Mouse (Mus musculus): ENCODE results near the gene Btbd19.

DNA sequence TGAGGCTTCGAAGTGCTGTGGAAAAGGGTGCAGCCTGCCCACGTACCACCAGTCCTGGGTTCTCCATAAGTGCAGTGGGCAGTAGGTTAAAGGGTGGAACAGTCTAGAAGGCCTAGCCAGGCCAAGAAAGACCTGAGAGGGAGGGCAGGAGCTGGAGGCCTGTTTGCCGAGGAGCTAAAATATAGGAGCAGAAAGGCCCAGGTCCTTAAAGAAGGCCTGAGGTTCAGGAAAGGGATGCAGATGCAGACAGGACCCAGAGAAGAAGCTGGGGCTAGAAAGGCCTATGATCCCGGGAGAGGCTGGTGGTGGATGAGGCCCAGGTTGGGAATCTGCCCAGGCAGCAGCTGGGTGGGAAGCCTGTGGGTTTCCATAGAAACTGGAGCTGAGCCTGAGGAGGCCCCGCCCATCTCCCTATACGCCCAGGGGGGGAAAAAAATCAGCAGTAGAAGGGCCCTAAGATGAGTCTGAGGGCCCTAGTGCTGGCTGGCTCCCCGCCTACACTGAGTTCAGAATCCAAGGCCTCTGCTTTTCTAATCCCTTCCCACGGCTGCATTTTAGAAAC, at the start of gene Btbd19:
- TF ChIP-seq POLR2A (IDR thresholded peaks at IDR 0.05; ENCODE audit: low read depth, low read length) (no peak), CTCF (IDR thresholded peaks at IDR 0.05; ENCODE audit: extremely low read depth, insufficient read length, insufficient replicate concordance, low read depth, low read length) (no peak)
